Mouse (Mus musculus): ENCODE data around the gene Gm17490.
A peak's percentile ranks its signal among the peaks of the same experiment; 100 is the strongest.

Gene Gm17490

GRCm38 (mm10) chr2:11625890-11626289 lies at the start of gene Gm17490:
TSS of gene Gm17490 (minus strand) at chr2:11626264.
- no peak for DNase-seq (ENCODE audit: low spot score in 2 of 2)

- no peak for DNase-seq (ENCODE audit: low spot score in 2 of 2)
Measured at GRCm38 (mm10) chr2:11672144-11672543, 46.1 kb upstream of the Gm17490 start.

GRCm38 (mm10) chr2:11665326-11665725 lies 39.3 kb upstream of the Gm17490 start:
- no peak for DNase-seq (ENCODE audit: low spot score in 2 of 2)

- no peak for DNase-seq (ENCODE audit: low spot score in 2 of 2)
Measured at GRCm38 (mm10) chr2:11664806-11665205, 38.7 kb upstream of the Gm17490 start.

- peak in 1 of 2 experiments; percentile 17 for DNase-seq (ENCODE audit: low spot score in 2 of 2)
Measured at GRCm38 (mm10) chr2:11664367-11664766, 38.3 kb upstream of the Gm17490 start.

- DNase-seq (ENCODE audit: low spot score in 2 of 2), result peak; percentile 88 to 89
Measured at GRCm38 (mm10) chr2:11663961-11664360, 37.9 kb upstream of the Gm17490 start.

GRCm38 (mm10) chr2:11662907-11663230 lies 36.8 kb upstream of the Gm17490 start:
- no peak for DNase-seq (ENCODE audit: low spot score in 2 of 2)

- no peak for DNase-seq (ENCODE audit: low spot score in 2 of 2)
Measured at GRCm38 (mm10) chr2:11662143-11662906, 36.3 kb upstream of the Gm17490 start.

GRCm38 (mm10) chr2:11659263-11659662 lies 33.2 kb upstream of the Gm17490 start:
- DNase-seq (ENCODE audit: low spot score in 2 of 2), result peak in 1 of 2 experiments; percentile 24

- DNase-seq (ENCODE audit: low spot score in 2 of 2), result no peak
Measured at GRCm38 (mm10) chr2:11657581-11657980, 31.5 kb upstream of the Gm17490 start.

- peak; percentile 23 to 47 for DNase-seq (ENCODE audit: low spot score in 2 of 2)
Measured at GRCm38 (mm10) chr2:11654990-11655931, 29.2 kb upstream of the Gm17490 start.

GRCm38 (mm10) chr2:11653780-11654179 lies 27.7 kb upstream of the Gm17490 start:
- no peak for DNase-seq (ENCODE audit: low spot score in 2 of 2)

- no peak for DNase-seq (ENCODE audit: low spot score in 2 of 2)
Measured at GRCm38 (mm10) chr2:11653330-11653729, 27.3 kb upstream of the Gm17490 start.

- DNase-seq (ENCODE audit: low spot score in 2 of 2), result no peak
Measured at GRCm38 (mm10) chr2:11652780-11653179, 26.7 kb upstream of the Gm17490 start.

GRCm38 (mm10) chr2:11652196-11652595 lies 26.1 kb upstream of the Gm17490 start:
- no peak for DNase-seq (ENCODE audit: low spot score in 2 of 2)

- no peak for DNase-seq (ENCODE audit: low spot score in 2 of 2)
Measured at GRCm38 (mm10) chr2:11651476-11651875, 25.4 kb upstream of the Gm17490 start.

GRCm38 (mm10) chr2:11645297-11645696 lies 19.2 kb upstream of the Gm17490 start:
- no peak for DNase-seq (ENCODE audit: low spot score in 2 of 2)

- no peak for DNase-seq (ENCODE audit: low spot score in 2 of 2)
Measured at GRCm38 (mm10) chr2:11644057-11644456, 18.0 kb upstream of the Gm17490 start.

- no peak for DNase-seq (ENCODE audit: low spot score in 2 of 2)
Measured at GRCm38 (mm10) chr2:11642451-11642941, 16.4 kb upstream of the Gm17490 start, which contains the start of gene Il2ra. TSS of gene Il2ra (plus strand) at chr2:11642807.

- no peak for DNase-seq (ENCODE audit: low spot score in 2 of 2)
Measured at GRCm38 (mm10) chr2:11637115-11637514, 11.1 kb upstream of the Gm17490 start.

- no peak for DNase-seq (ENCODE audit: low spot score in 2 of 2)
Measured at GRCm38 (mm10) chr2:11636138-11636480, 10.0 kb upstream of the Gm17490 start.

- no peak for DNase-seq (ENCODE audit: low spot score in 2 of 2)
Measured at GRCm38 (mm10) chr2:11635471-11636137, 9.5 kb upstream of the Gm17490 start.
